Mouse (Mus musculus): Measurements from ENCODE around the gene Nrcam.
"Not testable (repeated sequence)": the region's sequence is repeated elsewhere in the genome, so short reads cannot be mapped to it uniquely, and the experiment has no call there.

Gene Nrcam

GRCm38 (mm10) chr12:44328381-44329315 lies at the start of gene Nrcam:
Gene Nrcam, plus strand, starts transcription at chr12:44328885.
- DNase-seq (ENCODE audit: low read depth, low spot score): peak; percentile 52

DNA sequence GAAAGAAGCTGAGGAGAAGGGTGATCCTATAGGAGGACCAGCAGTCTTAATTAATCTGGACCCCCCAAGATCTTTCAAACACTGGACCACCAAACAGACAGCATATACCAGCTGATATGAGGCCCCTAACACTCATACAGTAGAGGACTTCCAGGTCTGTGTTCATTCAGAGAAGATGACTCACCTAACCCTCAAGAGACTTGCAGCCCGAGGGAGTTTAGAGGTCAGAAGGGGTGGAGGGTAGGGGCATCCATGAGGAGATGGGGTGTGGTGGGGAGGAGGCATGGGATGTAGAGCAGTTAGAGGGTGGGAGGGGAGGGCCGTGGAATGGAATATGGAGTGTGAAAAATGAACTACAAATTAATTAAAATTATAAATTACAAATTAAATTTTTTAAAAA lies 48.5 kb upstream of the Nrcam start:
- DNase-seq (ENCODE audit: low read depth, low spot score): not testable (repeated sequence)

DNA sequence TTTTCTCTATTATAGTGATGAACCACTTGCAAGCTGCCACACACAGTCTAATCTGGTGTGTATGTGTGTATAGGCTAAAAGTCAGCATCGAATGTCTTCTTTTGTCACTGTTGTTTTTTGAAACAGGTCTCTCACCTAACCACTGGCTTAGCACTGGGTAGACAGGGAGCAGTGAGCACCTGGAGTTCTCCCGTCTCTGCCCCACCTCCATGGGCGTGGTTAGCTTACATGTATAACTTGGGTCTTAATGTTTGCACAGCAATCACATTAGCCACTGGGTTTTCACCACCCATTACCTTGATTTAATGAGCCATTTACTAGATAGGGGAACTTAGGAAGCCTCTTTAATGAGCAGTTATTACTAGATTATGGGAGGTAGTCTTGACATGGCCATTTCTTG lies 47.2 kb upstream of the Nrcam start:
- DNase-seq (ENCODE audit: low read depth, low spot score): no peak

DNA sequence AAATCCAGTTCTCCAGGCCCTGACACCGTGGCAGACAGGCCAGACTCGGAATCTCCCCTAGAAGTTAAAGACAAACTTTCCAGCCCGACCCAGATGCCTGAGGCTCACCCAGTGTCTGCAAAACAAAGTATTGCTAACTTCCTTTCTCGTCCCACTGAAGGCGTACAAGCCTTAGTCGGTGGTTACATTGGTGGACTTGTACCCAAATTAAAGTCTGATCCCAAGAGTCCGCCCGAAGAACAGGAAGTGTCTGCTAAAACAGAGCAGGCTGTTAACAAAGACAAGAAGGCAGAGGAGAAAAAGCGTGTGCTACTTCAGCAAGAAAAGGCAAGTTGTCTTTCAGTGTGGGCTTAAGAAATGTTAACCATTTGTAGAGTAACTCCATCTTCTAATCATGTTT lies 45.3 kb upstream of the Nrcam start:
- no peak for DNase-seq (ENCODE audit: low read depth, low spot score)

- no peak for DNase-seq (ENCODE audit: low read depth, low spot score)
Measured at GRCm38 (mm10) chr12:44286992-44287391, 41.7 kb upstream of the Nrcam start.

GRCm38 (mm10) chr12:44292281-44292680 lies 36.4 kb upstream of the Nrcam start:
- DNase-seq (ENCODE audit: low read depth, low spot score): peak; percentile 37

GRCm38 (mm10) chr12:44300793-44301192 lies 27.9 kb upstream of the Nrcam start:
- no peak for DNase-seq (ENCODE audit: low read depth, low spot score)

- no peak for DNase-seq (ENCODE audit: low read depth, low spot score)
Measured at GRCm38 (mm10) chr12:44304012-44304411, 24.7 kb upstream of the Nrcam start.

GRCm38 (mm10) chr12:44304869-44305268 lies 23.8 kb upstream of the Nrcam start:
- DNase-seq (ENCODE audit: low read depth, low spot score): no peak

- DNase-seq (ENCODE audit: low read depth, low spot score): no peak
Measured at GRCm38 (mm10) chr12:44308221-44308620, 20.5 kb upstream of the Nrcam start.

DNA sequence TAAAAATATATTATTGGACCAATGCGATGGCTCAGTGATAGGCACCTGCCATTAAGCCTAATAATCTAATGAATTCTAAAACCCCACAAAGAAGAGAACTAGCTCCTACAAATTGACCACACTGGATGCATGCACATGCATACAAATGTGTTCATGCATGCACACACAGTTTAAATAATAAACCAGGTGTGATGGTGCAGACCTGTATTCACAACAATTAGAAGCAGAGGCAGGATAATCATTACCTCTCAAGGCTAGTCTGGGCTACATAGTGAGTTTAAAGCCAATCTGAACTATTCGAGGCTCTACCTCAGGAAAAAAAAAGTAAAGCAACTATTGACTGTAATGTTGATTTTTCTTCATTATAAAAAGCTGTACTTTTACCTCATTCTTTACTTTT lies 13.5 kb upstream of the Nrcam start:
- DNase-seq (ENCODE audit: low read depth, low spot score): no peak

- no peak for DNase-seq (ENCODE audit: low read depth, low spot score)
Measured at GRCm38 (mm10) chr12:44325091-44325490, 3.6 kb upstream of the Nrcam start.

DNA sequence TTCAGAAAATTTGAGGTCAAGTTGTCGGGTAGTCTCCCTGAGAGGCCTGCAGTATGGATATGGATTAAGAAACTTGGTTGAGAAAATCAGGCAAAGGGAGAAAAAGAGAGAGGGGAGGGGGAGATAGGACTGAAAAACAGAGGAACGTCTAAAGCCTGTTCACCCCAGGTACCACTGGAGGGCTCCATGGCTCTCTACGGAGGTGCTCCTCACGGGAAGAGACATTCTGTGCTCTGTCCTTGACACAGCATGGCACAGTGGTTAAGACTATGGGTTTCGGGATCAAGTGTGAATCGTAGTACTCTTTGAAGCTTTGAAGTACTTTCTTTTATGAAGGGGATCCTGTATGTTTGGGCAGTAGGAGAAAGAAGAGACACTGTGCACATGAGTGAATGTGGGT lies 1.2 kb upstream of the Nrcam start:
- DNase-seq (ENCODE audit: low read depth, low spot score): no peak

DNA sequence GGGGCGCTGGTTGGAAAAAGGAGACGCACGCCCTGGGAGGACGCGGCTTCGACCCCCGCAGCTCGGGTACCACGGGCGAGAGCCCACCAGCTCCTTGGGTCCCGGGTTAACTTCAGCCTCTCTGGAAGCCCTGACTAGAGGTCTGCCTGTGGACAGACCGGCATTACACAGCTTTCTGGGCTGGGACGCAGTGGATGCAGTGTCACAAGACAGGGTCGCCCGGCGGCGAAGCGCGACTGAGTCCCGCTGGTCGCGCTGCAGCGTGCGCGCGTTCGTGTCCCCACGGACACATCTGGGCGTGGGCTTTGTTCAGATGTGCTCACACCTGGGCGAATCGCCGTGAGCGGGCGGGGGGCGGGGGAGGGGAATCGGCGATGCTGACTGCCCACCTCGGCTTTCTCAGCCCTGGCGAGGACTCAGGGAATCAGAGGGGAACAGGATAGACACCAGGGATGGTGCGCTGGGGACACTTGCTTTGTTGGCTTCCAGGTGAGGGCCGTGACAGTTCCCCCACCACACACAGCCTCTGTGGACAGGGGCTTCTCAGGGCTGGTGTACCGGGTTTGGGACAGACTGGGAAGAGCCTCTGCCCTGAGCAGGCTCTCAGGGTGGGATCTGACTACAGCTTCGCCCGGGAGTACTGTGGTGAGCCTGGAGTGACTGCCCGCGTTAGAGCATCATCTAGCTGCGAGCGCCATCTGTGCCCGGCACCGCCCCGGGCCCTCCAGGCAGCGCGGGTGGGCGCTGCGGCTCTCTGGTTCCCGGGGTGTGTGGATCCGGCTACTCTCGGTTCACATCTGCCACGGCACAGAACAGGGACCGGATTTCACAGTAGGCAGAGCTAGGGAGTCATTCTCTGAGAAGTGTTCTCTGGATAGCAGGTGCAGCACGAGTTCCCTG lies 881 bp downstream of the Nrcam start:
- no peak for DNase-seq (ENCODE audit: low read depth, low spot score)

- no peak for DNase-seq (ENCODE audit: low read depth, low spot score)
Measured at GRCm38 (mm10) chr12:44330216-44330719, 1.6 kb downstream of the Nrcam start.

DNA sequence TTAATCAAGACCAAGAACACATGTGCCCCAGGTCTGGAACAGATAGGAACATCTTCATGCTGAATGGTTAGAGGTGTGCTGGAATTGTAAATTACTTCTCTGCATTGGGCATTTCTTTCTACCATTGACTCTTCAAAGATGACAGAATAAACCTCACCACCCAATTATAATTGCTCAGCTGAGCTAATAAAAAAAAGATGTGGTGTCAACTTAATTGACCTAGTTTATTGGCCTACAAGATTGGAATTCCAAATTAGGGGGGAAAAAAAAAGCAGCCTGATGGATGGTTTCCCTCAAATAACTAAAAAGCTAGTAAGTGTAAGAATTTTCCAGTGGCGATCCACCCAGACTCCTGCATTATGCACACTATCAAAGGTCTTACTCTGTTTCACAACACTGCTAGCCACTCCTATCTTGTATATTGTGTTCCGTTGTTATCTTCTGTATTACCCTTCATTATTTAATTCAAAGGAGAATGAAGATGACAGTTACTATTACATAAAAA lies 8.5 kb downstream of the Nrcam start:
- DNase-seq (ENCODE audit: low read depth, low spot score): no peak

GRCm38 (mm10) chr12:44338195-44338622 lies 9.5 kb downstream of the Nrcam start:
- no peak for DNase-seq (ENCODE audit: low read depth, low spot score)

DNA sequence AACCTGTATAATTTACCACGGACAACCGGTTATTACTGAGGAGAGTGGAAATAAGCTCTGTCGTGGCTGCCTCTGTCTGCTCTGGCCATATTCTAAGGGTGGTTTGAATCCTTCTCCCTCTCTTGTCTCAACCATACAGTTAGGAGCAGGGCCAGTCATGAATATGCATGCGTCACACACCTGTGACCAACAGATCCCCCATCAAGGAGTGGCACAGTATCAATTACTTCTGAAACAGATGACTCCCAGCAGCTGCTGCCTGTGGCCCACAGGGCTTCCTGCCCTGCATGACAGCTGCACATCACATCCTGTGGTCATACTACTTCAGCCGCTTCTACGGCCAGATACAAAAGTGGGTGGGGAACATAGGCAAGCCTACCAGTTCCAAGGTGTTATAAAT lies 15.4 kb downstream of the Nrcam start:
- no peak for DNase-seq (ENCODE audit: low read depth, low spot score)

GRCm38 (mm10) chr12:44345251-44345650 lies 16.6 kb downstream of the Nrcam start:
- DNase-seq (ENCODE audit: low read depth, low spot score): no peak

DNA sequence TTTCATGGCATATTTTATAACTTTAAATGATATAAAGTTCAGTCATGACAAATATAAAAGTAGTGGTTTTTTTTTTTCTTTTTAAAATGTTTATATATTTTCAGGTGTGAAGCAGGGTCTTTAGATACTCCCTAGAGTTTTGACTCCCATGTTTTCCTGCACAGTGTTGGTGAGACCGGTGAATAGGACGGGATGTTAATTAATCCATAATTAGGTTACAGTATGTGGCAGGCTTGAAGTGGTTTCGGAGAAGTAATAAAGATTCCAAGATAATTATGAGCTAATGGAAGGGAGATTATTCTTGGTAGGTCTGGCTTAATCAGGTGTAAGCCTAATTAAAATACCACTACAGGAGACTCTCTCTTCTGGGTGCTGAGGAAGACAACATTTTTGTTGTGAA lies 17.5 kb downstream of the Nrcam start:
- no peak for DNase-seq (ENCODE audit: low read depth, low spot score)

GRCm38 (mm10) chr12:44355116-44355515 lies 26.4 kb downstream of the Nrcam start:
- DNase-seq (ENCODE audit: low read depth, low spot score): no peak

DNA sequence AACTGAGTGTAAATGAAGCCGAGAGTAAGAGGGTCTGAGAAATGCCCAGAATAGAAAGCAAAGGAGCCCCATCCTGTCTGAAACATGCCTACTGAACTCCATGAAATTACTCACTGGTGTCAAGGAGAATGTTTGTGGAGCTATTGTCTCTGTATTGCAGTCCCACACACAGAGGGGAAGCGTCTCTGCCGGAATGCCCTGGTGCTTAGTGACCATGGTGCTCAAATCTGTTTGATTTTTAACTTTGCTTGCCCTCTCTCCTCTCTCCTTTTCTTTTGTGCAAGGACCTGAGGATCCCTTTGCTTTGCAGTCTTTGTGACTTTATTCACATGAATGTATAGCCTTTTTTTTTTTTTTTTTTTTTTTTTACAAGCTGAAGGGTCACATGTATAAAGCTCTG lies 28.8 kb downstream of the Nrcam start:
- DNase-seq (ENCODE audit: low read depth, low spot score): no peak

Measured in brain, embryonic 18.5 days (tissue).